Mouse (Mus musculus) E14TG2a.4 (cell line): ENCODE measurements around the gene Rnls.

Experiments used
- CTCF ChIP-seq: conservative IDR thresholded peaks from 2 replicates; pipeline ENCODE4 v1.5.1; 2014; ENCODE audit warnings: low read length
- NANOG ChIP-seq: IDR thresholded peaks from 2 replicates; pipeline ENCODE4 v1.6.1; 2014; ENCODE audit warnings: borderline replicate concordance, low read length, mixed read lengths
- POU5F1 ChIP-seq: IDR thresholded peaks from 2 replicates; pipeline ENCODE4 v1.6.1; 2014; ENCODE audit warnings: low read length, borderline replicate concordance

GRCm38 (mm10) chr19:33109141-33109540 lies 283.0 kb downstream of the Rnls start:
- TF ChIP-seq NANOG (no peak), CTCF (no peak), POU5F1 (no peak)
